Mouse (Mus musculus): ENCODE measurements around the gene Oard1.

Gene Oard1

GRCm38 (mm10) chr17:48409380-48410298 lies at the start of gene Oard1, which contains the start of gene Nfya:
TSS of gene Oard1 (plus strand) at chr17:48410014.
TSS of gene Nfya (minus strand) at chr17:48409906.
- peak; percentile 100 for DNase-seq

- no peak for DNase-seq
Measured at GRCm38 (mm10) chr17:48360462-48360861, 49.4 kb upstream of the Oard1 start.

GRCm38 (mm10) chr17:48362346-48362745 lies 47.5 kb upstream of the Oard1 start:
- DNase-seq = peak; percentile 50 to 67

DNA sequence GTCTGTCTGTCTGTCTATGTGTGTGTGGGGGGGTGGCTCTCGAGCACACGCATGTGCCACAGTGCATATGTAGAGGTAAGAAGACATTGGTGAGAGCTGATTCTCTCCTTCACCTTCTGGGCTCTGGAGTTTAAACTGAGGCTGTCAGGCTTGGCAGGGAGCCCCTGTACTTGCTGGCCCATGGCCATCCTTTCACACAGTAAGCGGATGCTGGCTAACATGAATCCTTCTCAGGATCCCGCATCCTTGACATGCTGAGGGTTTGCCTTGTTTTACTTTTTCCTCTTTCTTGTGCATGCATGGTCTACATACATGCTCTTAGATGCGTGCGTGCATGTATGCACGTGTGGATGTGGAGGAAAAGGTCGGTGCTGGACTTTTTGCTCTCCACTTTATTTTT lies 46.8 kb upstream of the Oard1 start:
- peak; percentile 90 to 92 for DNase-seq

DNA sequence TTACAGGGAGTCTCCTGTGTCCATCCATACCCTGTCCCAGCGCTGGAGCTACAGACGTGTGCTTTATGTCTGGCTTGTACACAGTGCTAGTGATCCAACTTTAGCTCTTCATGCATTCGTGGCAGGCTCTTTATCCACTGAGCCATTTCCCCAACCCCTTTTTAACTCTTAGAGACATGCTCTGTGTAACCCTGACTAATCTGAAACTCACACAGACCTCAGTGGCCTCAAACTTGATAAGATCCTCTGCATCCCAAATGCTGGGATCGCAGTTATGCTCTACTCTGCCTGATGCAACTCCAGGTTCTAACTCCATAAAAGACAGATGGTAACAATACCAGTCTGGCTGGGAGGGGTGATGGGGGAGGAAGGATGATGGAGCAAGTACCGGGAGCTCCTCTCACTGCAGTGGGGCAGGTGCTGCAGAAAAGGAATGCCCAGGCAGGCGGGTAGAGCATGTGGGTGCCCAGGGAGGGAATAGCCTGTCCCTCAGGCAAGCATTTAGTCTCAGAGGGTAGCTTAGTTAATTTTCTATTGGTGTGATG lies 46.3 kb upstream of the Oard1 start:
- no peak for DNase-seq

DNA sequence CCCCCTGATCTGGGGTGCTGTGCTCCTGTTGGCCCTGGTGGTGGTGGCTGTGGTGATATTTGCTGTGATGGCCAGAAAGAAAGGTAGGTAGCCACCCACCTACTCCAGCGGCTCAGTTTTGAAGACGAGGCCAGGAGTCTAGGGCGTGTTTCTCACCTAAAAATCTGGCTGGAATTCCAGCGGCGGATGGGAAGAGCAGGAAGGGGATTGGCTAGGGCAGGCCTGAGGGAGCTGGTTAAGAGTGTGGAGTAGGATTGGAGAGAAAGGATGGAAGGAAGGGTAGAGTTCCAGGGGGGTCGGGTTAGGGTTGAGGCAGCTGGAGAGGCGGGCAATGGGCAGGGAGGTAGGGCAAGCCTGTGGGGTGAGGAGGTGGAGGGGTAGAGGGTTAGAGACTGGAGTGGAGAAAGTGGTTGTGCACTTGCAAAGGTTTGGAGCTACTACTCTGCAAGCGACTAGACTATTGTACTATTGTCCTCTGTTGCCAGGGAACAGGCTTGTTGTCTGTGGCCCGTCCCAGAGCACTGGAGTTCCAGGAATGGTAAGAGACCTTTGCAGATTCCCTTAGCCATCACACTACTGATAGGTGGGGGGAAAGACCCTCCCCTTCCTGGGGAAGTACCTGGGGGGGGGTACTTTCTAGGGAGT lies 44.2 kb upstream of the Oard1 start:
- no peak for DNase-seq

DNA sequence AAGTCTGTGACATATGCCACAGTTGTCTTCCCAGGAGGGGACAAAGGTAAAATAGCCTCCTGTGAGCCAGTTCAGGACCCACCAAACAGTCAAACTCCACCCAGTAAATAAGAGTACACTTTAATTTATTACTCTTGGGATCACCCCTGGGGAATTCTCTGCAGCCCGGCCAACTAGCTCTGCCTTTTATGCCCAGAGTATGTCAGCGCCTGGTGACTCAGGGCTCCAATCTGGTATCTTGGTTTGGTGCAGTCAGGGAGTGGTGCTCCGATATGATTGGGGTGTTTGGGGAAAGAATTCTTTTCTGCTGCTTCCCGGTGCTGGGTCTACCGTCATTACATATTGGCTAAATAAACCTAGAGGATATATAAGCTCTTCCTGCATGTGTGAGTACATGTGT lies 43.0 kb upstream of the Oard1 start:
- no peak for DNase-seq

GRCm38 (mm10) chr17:48371621-48372020 lies 38.2 kb upstream of the Oard1 start:
- no peak for DNase-seq

GRCm38 (mm10) chr17:48372987-48373386 lies 36.8 kb upstream of the Oard1 start:
- no peak for DNase-seq

DNA sequence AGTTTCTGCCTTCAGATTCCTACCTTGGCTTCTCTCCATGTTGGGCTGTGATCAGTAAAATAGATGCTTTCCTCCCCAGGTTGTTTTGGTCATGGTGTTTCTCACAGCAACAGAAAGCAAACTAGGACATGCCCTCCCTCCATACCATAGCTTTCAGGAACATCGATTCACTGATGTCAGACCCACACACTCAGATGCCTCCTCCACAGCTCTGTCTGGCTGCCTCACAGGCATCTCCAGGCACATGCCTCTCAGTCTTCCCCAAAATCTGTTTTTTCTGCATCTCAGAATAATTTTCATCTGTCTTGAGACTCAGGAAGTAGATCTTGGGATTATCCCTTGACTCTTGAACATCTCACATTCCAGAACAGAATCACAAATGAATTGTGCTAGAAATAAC lies 33.7 kb upstream of the Oard1 start:
- DNase-seq = no peak

DNA sequence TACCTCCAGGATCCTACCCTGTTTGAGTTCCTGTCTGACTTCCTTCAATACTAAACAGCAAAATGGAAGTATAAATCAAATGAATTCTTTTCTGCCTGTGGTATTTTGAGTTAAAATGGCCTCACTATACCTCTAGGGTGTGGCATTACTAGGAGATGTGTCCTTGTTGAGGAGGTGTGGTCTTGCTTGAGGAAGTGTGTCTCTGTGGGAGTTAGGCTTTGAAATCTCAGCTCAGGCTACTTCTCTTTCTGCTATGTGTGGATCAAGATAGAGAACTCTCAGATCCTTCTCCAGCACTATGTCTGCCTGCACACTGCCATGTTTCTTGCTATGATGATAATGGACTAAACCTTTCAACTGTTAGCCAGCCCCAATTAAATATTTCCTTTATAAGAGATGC lies 30.8 kb upstream of the Oard1 start:
- no peak for DNase-seq

- peak in 1 of 2 experiments; percentile 15 for DNase-seq
Measured at GRCm38 (mm10) chr17:48385786-48386461, 23.9 kb upstream of the Oard1 start.

GRCm38 (mm10) chr17:48388666-48389065 lies 21.1 kb upstream of the Oard1 start:
- DNase-seq = no peak

DNA sequence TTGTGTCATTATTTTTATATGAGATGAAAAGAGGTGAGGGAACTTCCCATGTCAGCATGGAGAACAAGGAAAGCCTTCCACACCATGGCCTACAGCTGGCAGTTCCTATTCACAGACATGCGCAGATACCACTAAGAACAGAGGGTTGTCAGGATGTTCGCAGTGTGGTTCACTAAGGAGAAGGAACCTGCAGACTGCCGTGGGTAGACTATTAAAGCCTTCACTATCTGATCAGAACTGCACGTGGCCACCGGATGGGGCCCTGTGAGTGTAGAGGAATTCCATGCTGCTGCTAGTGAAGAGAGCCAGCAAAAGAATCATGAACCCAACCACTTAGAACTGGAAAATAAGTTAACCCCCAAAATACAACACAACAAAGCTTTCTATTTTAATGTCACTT lies 20.4 kb upstream of the Oard1 start:
- no peak for DNase-seq

GRCm38 (mm10) chr17:48391446-48391845 lies 18.4 kb upstream of the Oard1 start:
- DNase-seq = no peak

DNA sequence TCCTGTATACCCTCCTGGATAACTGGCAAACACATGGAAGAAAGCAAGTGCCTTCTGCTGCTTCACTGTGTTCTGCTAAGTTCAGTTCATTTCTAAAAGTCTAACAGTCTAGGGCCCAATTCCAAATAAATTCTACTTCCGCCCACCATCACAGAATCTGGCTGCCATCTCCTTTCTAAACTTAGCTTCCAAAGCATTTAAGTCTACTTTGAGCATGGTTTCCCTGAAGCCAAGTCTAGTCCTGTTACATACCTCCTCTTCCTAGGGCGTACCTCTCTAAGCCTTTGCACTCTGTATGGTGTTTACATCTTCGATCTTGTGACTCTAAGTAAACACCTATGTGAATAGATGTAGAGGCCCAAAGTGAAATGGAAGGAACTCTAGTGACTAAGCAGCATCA lies 17.2 kb upstream of the Oard1 start:
- DNase-seq = no peak

- no peak for DNase-seq
Measured at GRCm38 (mm10) chr17:48401710-48402109, 8.1 kb upstream of the Oard1 start.

DNA sequence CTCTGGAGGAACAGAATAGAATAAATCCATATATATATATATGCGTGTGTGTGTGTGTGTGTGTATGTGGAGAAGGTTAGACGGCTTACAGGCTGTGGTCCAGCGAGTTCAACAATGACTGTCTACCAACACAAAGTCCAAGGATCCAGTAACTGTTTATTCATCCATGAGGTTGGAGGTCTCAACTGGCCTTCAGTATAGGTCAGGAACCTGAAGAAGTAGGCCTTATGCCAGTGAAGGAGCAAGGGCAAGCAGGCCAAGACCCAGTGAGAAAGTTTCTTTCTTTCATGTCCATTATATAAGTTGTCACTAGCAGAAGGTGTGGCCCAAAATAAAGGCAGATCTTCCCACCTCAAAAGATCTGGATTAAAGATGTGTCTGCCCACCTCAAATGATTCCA lies 7.1 kb upstream of the Oard1 start:
- no peak for DNase-seq

GRCm38 (mm10) chr17:48403848-48404247 lies 6.0 kb upstream of the Oard1 start:
- DNase-seq = no peak

- no peak for DNase-seq
Measured at GRCm38 (mm10) chr17:48404706-48405105, 5.1 kb upstream of the Oard1 start.

- DNase-seq = peak; percentile 55 to 74
Measured at GRCm38 (mm10) chr17:48407154-48407553, 2.7 kb upstream of the Oard1 start.

- no peak for DNase-seq
Measured at GRCm38 (mm10) chr17:48407910-48408525, 1.8 kb upstream of the Oard1 start.
